Mouse (Mus musculus) erythroblast, embryonic 14.5 days (primary cell): ENCODE results near the gene Gatad2a. TPM values are rescaled to one million over a fixed set of nuclear protein-coding genes. Genes with fewer than 3 reads are reported as not detected.
"Not testable (repeated sequence)": the region's sequence is repeated elsewhere in the genome, so short reads cannot be mapped to it uniquely, and the experiment has no call there.

Experiments
- H3K27me3 ChIP-seq: 2 replicates; pipeline ENCODE4 v1.6.1; 2012; ENCODE audit warnings: inconsistent platforms; ENCODE audit not compliant: control insufficient read depth
- H3K36me3 ChIP-seq: 2 replicates; pipeline ENCODE4 v1.6.1; 2012; ENCODE audit warnings: mild to moderate bottlenecking, inconsistent platforms; ENCODE audit not compliant: control insufficient read depth
- H3K4me1 ChIP-seq: 2 replicates; pipeline ENCODE4 v1.6.1; 2012; ENCODE audit warnings: inconsistent platforms; ENCODE audit not compliant: control insufficient read depth
- H3K4me3 ChIP-seq: replicated peaks from 2 replicates; pipeline ENCODE3; 2012; ENCODE audit warnings: moderate library complexity, mild to moderate bottlenecking, inconsistent platforms
- H3K9me3 ChIP-seq: 2 replicates; pipeline ENCODE4 v1.6.1; 2012; ENCODE audit warnings: low read length, inconsistent platforms, mixed read lengths; ENCODE audit not compliant: control insufficient read depth
- GATA1 ChIP-seq: IDR thresholded peaks from 2 replicates; pipeline ENCODE4 v1.6.1; 2012; ENCODE audit warnings: low read length, inconsistent platforms, mixed read lengths
- TAL1 ChIP-seq: IDR thresholded peaks from 3 replicates; pipeline ENCODE4 v1.6.1; 2012; ENCODE audit warnings: low read length, inconsistent platforms, mixed read lengths
- polyA plus RNA-seq: library from polyadenylated mRNA; stranded (reverse); fragments of >175 nt; gene quantifications from 2 replicates; pipeline ENCODE4 v1.2.3, GENCODE M21; 2012

Gatad2a gene
- polyA plus RNA-seq, 1 experiment: 5.9 TPM

DNA sequence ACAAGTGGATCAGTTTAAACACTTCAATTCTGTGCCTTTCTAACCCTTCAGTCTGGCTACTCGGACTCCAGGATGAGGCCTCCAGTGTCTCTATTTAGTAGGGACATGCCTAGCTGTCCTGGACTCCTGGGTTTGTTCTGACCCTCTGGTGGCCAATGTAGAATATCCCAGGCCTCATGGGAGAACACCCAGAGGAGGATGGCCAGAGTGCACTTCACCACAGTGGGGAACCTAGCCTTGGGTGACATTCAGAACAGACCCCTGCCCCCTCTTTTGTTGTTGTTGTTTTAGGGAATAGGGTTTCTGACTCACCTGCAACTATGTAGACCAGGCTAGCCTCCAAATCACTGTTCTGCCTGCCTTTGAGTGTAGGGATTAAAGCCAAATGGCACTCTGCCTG lies 18.8 kb upstream of the Gatad2a start:
- Histone ChIP-seq H3K4me1 (no peaks in the 10 kb centered on the region), H3K36me3 (peaks cover 35% of the 10 kb centered on the region), H3K4me3 (no peak overlapping the region), H3K27me3 (no peaks in the 10 kb centered on the region), H3K9me3 (no peaks in the 10 kb centered on the region)
- TF ChIP-seq TAL1 (no peak), GATA1 (no peak)

DNA sequence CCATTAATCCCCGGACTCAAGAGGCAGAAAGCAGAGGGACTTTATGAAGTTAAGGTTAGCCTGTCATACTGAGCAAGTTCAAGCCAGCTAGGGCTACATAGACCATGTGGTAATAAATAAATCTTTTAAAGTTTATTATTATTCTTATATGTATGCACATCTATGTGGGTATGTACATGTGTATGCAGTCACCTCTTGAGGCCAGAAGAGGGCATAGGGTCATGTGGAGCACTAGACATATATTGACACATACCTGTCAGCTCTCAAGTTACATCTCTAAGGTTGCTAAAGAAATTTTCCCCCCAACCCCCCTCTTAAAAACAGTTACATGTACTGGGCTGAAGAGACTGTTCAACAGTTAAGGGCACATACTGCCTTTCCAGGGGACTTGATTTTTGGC lies 16.6 kb upstream of the Gatad2a start:
- peaks cover 13% of the 10 kb centered on the region for H3K36me3 ChIP-seq
- no peaks in the 10 kb centered on the region for H3K9me3 ChIP-seq
- TF ChIP-seq GATA1: no peak
- TF ChIP-seq TAL1: no peak
- H3K4me1 ChIP-seq: no peaks in the 10 kb centered on the region
- no peaks in the 10 kb centered on the region for H3K27me3 ChIP-seq
- no peak overlapping the region for H3K4me3 ChIP-seq

DNA sequence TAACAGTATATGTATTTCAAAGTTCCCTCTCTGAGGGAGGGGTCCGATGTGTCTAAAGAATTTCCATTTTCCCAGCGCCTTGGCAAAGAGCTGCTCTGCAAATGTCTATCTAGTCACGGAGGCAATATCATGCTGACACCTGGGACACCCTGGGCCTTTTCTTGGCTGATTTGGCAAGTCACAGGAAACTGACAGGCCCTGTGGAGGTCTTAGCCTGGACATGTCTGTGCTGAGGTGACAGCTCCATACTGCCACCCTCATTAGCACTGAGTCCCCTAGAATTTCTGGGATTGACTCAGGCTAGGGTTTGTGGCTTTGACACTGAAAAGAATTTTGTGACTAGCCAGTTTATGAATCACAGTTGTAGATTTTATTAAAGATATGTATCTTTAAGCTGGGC lies 16.2 kb upstream of the Gatad2a start:
- H3K27me3 ChIP-seq: no peaks in the 10 kb centered on the region
- H3K4me3 ChIP-seq: no peak overlapping the region
- H3K4me1 ChIP-seq: no peaks in the 10 kb centered on the region
- peaks cover 8% of the 10 kb centered on the region for H3K36me3 ChIP-seq
- TF ChIP-seq GATA1 (no peak), TAL1 (no peak)
- H3K9me3 ChIP-seq: no peaks in the 10 kb centered on the region

DNA sequence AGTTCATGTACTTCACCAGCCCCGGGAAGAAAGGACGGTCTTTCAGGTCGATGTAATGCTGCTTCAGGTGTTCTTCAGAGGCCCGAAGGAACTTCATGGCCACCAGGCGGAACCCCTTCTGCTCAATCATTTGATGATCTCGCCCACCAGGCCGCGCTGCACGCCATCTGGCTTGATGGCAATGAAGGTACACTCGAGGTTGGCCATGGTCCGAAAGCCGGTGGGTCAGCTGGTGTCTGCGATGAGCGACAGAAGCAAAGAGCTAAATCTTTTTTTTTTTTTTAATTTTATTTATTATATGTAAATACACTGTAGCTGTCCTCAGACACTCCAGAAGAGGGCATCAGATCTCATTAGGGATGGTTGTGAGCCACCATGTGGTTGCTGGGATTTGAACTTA lies 14.6 kb upstream of the Gatad2a start:
- not testable (repeated sequence) for H3K9me3 ChIP-seq, H3K36me3 ChIP-seq, H3K4me3 ChIP-seq, H3K27me3 ChIP-seq, H3K4me1 ChIP-seq

DNA sequence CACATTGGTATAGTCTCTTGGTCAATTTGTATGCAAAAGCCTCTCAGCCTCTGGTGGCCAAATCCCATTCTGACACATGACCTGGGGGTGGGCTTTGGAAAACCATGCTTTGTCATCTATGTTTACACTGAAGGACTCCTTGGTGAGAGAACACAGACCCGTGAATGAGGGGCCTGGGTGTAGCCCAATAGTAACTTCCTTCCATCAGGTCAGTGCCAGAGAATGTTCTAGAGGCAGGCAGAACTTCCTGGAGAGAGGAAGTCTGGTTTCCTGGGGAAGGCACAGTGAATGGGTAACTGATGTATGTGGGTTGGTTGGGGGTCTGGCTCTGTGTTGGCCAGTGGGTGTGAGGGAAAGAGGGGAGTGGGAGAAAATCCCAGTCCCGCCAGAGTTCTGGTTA lies 9.0 kb upstream of the Gatad2a start:
- no peaks in the 10 kb centered on the region for H3K9me3 ChIP-seq
- no peaks in the 10 kb centered on the region for H3K27me3 ChIP-seq
- H3K4me1 ChIP-seq: peaks cover 26% of the 10 kb centered on the region
- H3K36me3 ChIP-seq: no peaks in the 10 kb centered on the region
- H3K4me3 ChIP-seq: no peak overlapping the region
- no peak for TF ChIP-seq TAL1

DNA sequence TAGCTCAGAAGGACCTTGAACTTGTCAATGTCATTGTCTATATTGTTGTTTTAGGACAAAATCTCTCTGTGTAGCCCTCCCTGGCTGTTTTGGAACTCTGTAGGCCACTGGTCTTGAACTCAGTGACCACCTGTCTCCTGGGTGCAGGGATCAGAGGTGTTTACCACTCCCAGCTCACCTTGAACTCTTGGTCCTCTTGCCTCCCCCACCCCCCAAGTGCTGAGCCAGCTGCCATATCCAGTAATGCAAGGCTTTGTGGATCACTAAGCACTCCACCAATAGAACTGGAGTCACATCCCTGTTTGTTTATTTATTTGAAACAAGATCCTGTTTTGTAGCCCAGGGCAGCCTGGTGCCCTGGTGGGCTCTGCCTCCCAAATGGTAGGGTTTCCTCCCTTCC lies 8.2 kb upstream of the Gatad2a start:
- no peaks in the 10 kb centered on the region for H3K36me3 ChIP-seq
- H3K4me1 ChIP-seq: peaks cover 26% of the 10 kb centered on the region
- TF ChIP-seq GATA1: no peak
- TF ChIP-seq TAL1: no peak
- H3K9me3 ChIP-seq: no peaks in the 10 kb centered on the region
- H3K27me3 ChIP-seq: no peaks in the 10 kb centered on the region
- H3K4me3 ChIP-seq: no peak overlapping the region

DNA sequence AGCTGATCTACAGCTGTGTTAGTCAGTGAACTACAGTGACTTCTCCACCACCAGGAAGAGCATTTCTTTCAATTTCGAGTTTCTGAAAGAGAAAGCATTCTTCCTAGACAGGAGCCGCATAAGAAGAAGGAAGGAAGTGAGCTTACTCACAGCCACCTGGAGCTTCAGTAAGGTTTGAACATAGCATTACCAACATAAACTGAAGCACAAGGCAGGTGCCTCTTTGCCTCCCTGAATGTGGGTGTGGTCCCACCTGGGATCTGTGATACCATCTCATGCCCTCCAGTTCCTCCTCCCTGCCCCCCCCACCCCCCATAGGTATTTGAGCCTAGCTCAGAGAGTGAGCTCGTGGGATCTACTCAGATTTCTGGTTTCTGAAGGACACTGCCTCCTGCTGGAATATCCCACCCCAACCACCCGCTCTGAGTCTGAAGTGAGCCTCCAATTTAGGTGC lies 7.0 kb upstream of the Gatad2a start:
- no peak for TF ChIP-seq TAL1
- no peak for TF ChIP-seq GATA1
- Histone ChIP-seq H3K27me3 (no peaks in the 10 kb centered on the region), H3K36me3 (no peaks in the 10 kb centered on the region)

DNA sequence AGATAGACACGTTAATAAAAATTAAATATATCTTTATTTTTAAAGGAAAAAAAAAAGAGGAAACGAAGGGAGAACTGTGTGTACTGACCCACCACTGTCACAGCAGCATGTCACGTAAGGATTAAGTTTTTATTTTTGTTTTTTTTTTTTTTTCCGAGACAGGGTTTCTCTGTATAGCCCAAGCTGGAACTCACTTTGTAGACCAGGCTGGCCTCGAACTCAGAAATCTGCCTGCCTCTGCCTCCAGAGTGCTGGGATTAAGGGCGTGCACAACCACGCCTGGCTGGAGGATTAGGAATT lies 5.7 kb upstream of the Gatad2a start:
- not testable (repeated sequence) for H3K36me3 ChIP-seq, H3K27me3 ChIP-seq, H3K9me3 ChIP-seq
- Histone ChIP-seq H3K4me1 (peaks cover 33% of the 10 kb centered on the region), H3K4me3 (peak overlapping the region; percentile 61)

More for the DNA sequence above, 7.0 kb upstream of the Gatad2a start:
- H3K4me3 ChIP-seq: no peak overlapping the region
- no peaks in the 10 kb centered on the region for H3K9me3 ChIP-seq
- peaks cover 29% of the 10 kb centered on the region for H3K4me1 ChIP-seq

DNA sequence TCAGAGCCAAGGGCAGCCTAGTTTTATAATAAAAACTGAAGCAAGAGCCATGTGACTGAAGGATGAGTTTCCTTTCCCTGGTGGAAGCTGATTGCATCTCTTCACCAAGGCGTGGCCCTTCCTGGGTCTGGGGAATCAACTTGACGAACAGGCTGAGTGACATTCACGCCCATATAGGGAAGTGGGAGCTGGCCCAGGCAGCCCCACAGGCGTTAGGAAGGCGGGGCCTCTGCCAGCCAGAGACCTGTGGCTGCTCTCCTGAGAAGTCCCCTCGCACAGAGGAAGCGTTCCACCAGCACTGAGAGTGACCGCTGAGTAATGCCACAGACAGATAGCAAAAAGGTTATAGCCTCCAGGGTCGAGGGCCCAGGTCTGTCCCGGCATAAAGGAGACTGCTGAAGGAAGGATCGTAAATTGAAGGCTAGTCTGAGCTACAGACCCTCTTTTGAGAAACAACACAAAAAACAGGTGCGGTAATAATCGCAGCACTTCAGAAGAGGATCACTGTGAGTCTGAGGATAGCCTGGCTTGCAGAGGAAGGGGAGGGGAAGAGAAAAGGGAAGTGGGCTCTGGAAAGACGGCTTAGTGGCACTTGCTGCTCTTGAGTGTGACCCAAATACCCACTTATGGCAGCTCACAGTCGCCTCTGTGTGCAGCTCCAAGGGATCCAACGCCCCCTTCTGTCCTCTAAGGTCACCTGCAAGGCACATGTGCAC lies 5.2 kb upstream of the Gatad2a start:
- peak overlapping the region; percentile 61 for H3K4me3 ChIP-seq
- H3K9me3 ChIP-seq: no peaks in the 10 kb centered on the region
- TF ChIP-seq TAL1: no peak
- no peak for TF ChIP-seq GATA1
- peaks cover 37% of the 10 kb centered on the region for H3K4me1 ChIP-seq
- no peaks in the 10 kb centered on the region for H3K27me3 ChIP-seq
- H3K36me3 ChIP-seq: no peaks in the 10 kb centered on the region

DNA sequence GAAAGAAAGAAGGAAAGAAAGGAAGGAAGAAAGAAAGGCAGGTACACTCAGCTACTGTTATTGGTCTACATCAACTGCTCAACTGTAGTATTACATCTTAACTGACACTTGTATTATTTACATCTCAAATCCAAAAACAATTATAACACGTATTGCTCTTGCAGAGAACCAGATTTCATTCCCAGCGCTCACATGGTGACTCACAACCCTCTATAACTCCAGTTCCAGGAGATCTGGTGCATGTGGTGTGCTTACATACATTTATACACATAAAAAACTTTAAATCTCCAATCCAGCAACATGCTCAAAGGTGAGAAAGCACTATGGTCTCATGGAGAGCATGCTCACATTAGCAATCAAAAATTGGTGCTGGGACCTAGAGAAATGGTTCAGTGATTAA lies 4.0 kb upstream of the Gatad2a start:
- no peaks in the 10 kb centered on the region for H3K27me3 ChIP-seq
- TF ChIP-seq TAL1 (no peak), GATA1 (no peak)
- no peak overlapping the region for H3K4me3 ChIP-seq
- H3K4me1 ChIP-seq: peaks cover 41% of the 10 kb centered on the region
- no peaks in the 10 kb centered on the region for H3K36me3 ChIP-seq
- no peaks in the 10 kb centered on the region for H3K9me3 ChIP-seq
